Mouse (Mus musculus) ES-Bruce4 (cell line): ENCODE results near the gene Cd47.

ENCODE experiments used
- CTCF ChIP-seq: IDR thresholded peaks from one replicate; pipeline ENCODE4 v1.8.1; 2011; ENCODE audit warnings: low read depth, low read length
- POLR2A ChIP-seq: IDR thresholded peaks from one replicate; pipeline ENCODE4 v1.8.1; 2011; ENCODE audit warnings: low read length; ENCODE audit not compliant: insufficient read depth

- TF ChIP-seq POLR2A (no peak), CTCF (no peak)
Measured at GRCm38 (mm10) chr16:49956531-49957302, 156.4 kb downstream of the Cd47 start.
